Mouse (Mus musculus): ENCODE data around the gene Cyp27b1. TPM values are rescaled to one million over a fixed set of nuclear protein-coding genes. Genes with fewer than 3 reads are reported as not detected.

Gene Cyp27b1
- polyA plus RNA-seq, 1 experiment from 2014 or later = 0.08 TPM

GRCm38 (mm10) chr10:127018422-127018821 is 29.6 kb upstream of the Cyp27b1 start:
- H3K9me3 ChIP-seq (replicated peaks; ENCODE audit: control insufficient read depth, low read length) = no peaks in the 10 kb centered on the region
- H3K36me3 ChIP-seq (ENCODE audit: control insufficient read depth, insufficient read depth) = peaks cover 14% of the 10 kb centered on the region
- no peaks in the 10 kb centered on the region for H3K4me1 ChIP-seq (ENCODE audit: control insufficient read depth, insufficient read depth, low read length)
- no peak for ATAC-seq (replicated peaks; ENCODE audit: extremely low read depth, insufficient read depth, low FRiP score)
- 77% methylated on average over 16 of the region's 16 CpGs for WGBS
- no peaks in the 10 kb centered on the region for H3K27me3 ChIP-seq (ENCODE audit: control insufficient read depth, insufficient read depth, low read length)
- no peak overlapping the region for H3K9ac ChIP-seq (ENCODE audit: low read length)
- no peak overlapping the region for H3K4me3 ChIP-seq (ENCODE audit: low read length)
- H3K27ac ChIP-seq (ENCODE audit: low read length) = no peak overlapping the region
- no peak overlapping the region for H3K4me2 ChIP-seq (ENCODE audit: low read depth, low read length)

- ATAC-seq (replicated peaks; ENCODE audit: extremely low read depth, insufficient read depth, low FRiP score) = peak; percentile 86
Measured at GRCm38 (mm10) chr10:127030336-127031296, 17.4 kb upstream of the Cyp27b1 start, which contains the start of gene Tsfm. TSS of gene Tsfm (minus strand) at chr10:127030840.

DNA sequence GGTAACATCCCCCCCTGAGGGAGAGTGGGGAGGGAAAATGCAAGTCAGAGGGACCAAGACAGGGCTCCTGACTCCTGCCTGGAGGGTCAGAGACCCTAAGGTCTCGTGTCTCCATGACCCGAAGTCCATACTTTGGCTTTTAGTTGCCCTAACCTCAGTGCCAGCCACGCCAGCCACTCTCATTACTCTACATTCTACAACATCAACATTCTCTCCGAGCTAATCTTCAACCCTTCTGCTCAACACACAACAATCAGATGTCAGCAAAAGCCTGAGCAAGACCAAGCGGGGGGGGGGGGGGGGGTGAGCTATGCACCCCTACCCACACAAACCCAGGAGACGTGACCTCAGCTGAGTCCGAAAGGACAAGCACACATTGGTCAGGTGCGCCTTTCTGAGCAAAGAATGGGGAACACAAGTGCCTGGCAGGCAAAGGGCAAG is 14.7 kb upstream of the Cyp27b1 start:
- Histone ChIP-seq H3K4me3 (ENCODE audit: low read length) (no peak overlapping the region), H3K36me3 (ENCODE audit: control insufficient read depth, insufficient read depth) (peaks cover 7% of the 10 kb centered on the region; the same call in 1 of the 2 replicates), H3K4me1 (ENCODE audit: control insufficient read depth, insufficient read depth, low read length) (peaks cover 5% of the 10 kb centered on the region; the same call in 1 of the 2 replicates), H3K27me3 (ENCODE audit: control insufficient read depth, insufficient read depth, low read length) (no peaks in the 10 kb centered on the region), H3K9ac (ENCODE audit: low read length) (no peak overlapping the region), H3K27ac (ENCODE audit: low read length) (no peak overlapping the region), H3K4me2 (ENCODE audit: low read depth, low read length) (no peak overlapping the region), H3K9me3 (replicated peaks; ENCODE audit: control insufficient read depth, low read length) (no peaks in the 10 kb centered on the region)
- WGBS = 77% methylated on average over 8 of the region's 8 CpGs
- no peak for ATAC-seq (replicated peaks; ENCODE audit: extremely low read depth, insufficient read depth, low FRiP score)

More at GRCm38 (mm10) chr10:127030336-127031296, 17.4 kb upstream of the Cyp27b1 start, which contains the start of gene Tsfm:
- Histone ChIP-seq H3K36me3 (ENCODE audit: control insufficient read depth, insufficient read depth) (peaks cover 27% of the 10 kb centered on the region), H3K4me2 (ENCODE audit: low read depth, low read length) (peak within 1 kb of the TSS; percentile 89), H3K9ac (ENCODE audit: low read length) (peak within 1 kb of the TSS; percentile 98), H3K27me3 (ENCODE audit: control insufficient read depth, insufficient read depth, low read length) (no peaks in the 10 kb centered on the region), H3K9me3 (replicated peaks; ENCODE audit: control insufficient read depth, low read length) (no peaks in the 10 kb centered on the region), H3K4me1 (ENCODE audit: control insufficient read depth, insufficient read depth, low read length) (peaks cover 5% of the 10 kb centered on the region; the same call in 1 of the 2 replicates), H3K4me3 (ENCODE audit: low read length) (peak within 1 kb of the TSS; percentile 98), H3K27ac (ENCODE audit: low read length) (peak within 1 kb of the TSS; percentile 76)
- WGBS = 5% methylated on average over 53 of the region's 56 CpGs

GRCm38 (mm10) chr10:127036273-127036672 is 11.8 kb upstream of the Cyp27b1 start:
- no peaks in the 10 kb centered on the region for H3K27me3 ChIP-seq (ENCODE audit: control insufficient read depth, insufficient read depth, low read length)
- no peak overlapping the region for H3K4me2 ChIP-seq (ENCODE audit: low read depth, low read length)
- H3K36me3 ChIP-seq (ENCODE audit: control insufficient read depth, insufficient read depth) = no peaks in the 10 kb centered on the region
- 79% methylated on average over 12 of the region's 12 CpGs for WGBS
- no peaks in the 10 kb centered on the region for H3K9me3 ChIP-seq (replicated peaks; ENCODE audit: control insufficient read depth, low read length)
- no peak overlapping the region for H3K9ac ChIP-seq (ENCODE audit: low read length)
- no peak overlapping the region for H3K27ac ChIP-seq (ENCODE audit: low read length)
- H3K4me3 ChIP-seq (ENCODE audit: low read length) = no peak overlapping the region
- 0 out of 2 replicates have a peak, but pooled peaks cover 3% of the 10 kb centered on the region for H3K4me1 ChIP-seq (ENCODE audit: control insufficient read depth, insufficient read depth, low read length)
- no peak for ATAC-seq (replicated peaks; ENCODE audit: extremely low read depth, insufficient read depth, low FRiP score)

DNA sequence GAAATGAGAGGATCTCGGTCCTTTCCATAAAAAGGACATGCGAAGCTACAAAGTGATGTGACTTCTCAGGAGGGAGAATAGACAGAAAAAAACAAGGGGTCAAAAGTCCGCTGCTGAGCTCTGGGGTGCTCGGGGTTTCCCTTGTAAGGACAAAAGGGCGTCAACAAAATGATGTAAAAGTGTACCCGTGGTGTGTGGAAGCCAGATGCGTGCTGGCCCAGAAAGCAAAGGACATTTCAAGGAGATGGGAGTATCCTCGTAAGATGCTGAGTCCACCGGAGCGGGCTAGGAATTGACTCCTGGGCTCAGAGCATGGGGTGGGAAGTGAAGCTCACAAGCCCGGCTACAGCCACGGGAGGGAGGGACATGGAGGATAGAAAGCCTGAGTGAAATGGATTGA is 10.4 kb upstream of the Cyp27b1 start:
- H3K4me3 ChIP-seq (ENCODE audit: low read length) = no peak overlapping the region
- no peaks in the 10 kb centered on the region for H3K9me3 ChIP-seq (replicated peaks; ENCODE audit: control insufficient read depth, low read length)
- no peak overlapping the region for H3K27ac ChIP-seq (ENCODE audit: low read length)
- no peaks in the 10 kb centered on the region for H3K27me3 ChIP-seq (ENCODE audit: control insufficient read depth, insufficient read depth, low read length)
- H3K36me3 ChIP-seq (ENCODE audit: control insufficient read depth, insufficient read depth) = no peaks in the 10 kb centered on the region
- H3K4me2 ChIP-seq (ENCODE audit: low read depth, low read length) = no peak overlapping the region
- no peak for ATAC-seq (replicated peaks; ENCODE audit: extremely low read depth, insufficient read depth, low FRiP score)
- WGBS = 66% methylated on average over 12 of the region's 12 CpGs
- H3K9ac ChIP-seq (ENCODE audit: low read length) = no peak overlapping the region
- peaks cover 7% of the 10 kb centered on the region for H3K4me1 ChIP-seq (ENCODE audit: control insufficient read depth, insufficient read depth, low read length)

DNA sequence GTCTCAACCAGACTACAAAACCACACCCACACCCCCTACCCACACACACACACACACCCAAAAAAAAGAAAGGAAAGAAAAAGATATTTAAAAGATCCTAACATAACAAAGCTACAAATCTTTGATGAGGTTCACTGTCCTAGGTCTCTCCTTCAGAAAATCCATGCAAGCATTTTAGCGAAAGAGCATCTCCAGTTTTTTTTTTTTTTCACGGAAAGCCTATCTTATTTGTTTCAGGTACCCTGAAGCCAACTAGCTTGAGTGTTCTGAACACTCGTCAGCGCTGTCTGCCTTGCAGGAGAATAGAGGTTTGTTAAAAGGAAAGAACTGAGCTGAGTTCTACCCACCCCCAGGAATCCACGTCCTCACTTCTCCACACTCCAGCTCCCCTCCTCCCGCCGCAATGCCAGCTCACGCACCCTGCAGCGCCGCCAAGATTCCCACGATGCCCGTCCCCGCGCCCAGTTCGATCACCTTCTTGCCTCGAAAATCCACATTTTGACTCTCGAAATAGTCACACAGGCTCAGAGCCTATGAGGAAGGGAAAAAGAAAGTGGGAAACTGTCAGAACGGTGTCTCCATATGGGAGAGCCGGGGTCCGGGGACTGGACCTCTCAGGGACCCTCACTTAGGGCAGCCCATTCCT is 7.4 kb upstream of the Cyp27b1 start:
- Histone ChIP-seq H3K9me3 (replicated peaks; ENCODE audit: control insufficient read depth, low read length) (no peaks in the 10 kb centered on the region), H3K9ac (ENCODE audit: low read length) (peak overlapping the region; percentile 84), H3K4me3 (ENCODE audit: low read length) (peak overlapping the region; percentile 99), H3K27ac (ENCODE audit: low read length) (peak overlapping the region; percentile 14; the same call in 1 of the 2 replicates), H3K4me1 (ENCODE audit: control insufficient read depth, insufficient read depth, low read length) (peaks cover 10% of the 10 kb centered on the region), H3K27me3 (ENCODE audit: control insufficient read depth, insufficient read depth, low read length) (no peaks in the 10 kb centered on the region), H3K4me2 (ENCODE audit: low read depth, low read length) (peak overlapping the region; percentile 100), H3K36me3 (ENCODE audit: control insufficient read depth, insufficient read depth) (0 out of 2 replicates have a peak, but pooled peaks cover 2% of the 10 kb centered on the region)
- no peak for ATAC-seq (replicated peaks; ENCODE audit: extremely low read depth, insufficient read depth, low FRiP score)
- 2% methylated on average over 20 of the region's 20 CpGs for WGBS

- H3K9me3 ChIP-seq (replicated peaks; ENCODE audit: control insufficient read depth, low read length) = no peaks in the 10 kb centered on the region
- peak within 1 kb of the TSS; percentile 84 for H3K9ac ChIP-seq (ENCODE audit: low read length)
- peak; percentile 42 for ATAC-seq (replicated peaks; ENCODE audit: extremely low read depth, insufficient read depth, low FRiP score)
- H3K4me3 ChIP-seq (ENCODE audit: low read length) = peak within 1 kb of the TSS; percentile 99
- 0% methylated on average over 28 of the region's 28 CpGs for WGBS
- peak within 1 kb of the TSS; percentile 100 for H3K4me2 ChIP-seq (ENCODE audit: low read depth, low read length)
- no peaks in the 10 kb centered on the region for H3K27me3 ChIP-seq (ENCODE audit: control insufficient read depth, insufficient read depth, low read length)
- peak within 1 kb of the TSS; percentile 71 for H3K27ac ChIP-seq (ENCODE audit: low read length)
- peaks cover 10% of the 10 kb centered on the region for H3K4me1 ChIP-seq (ENCODE audit: control insufficient read depth, insufficient read depth, low read length)
- H3K36me3 ChIP-seq (ENCODE audit: control insufficient read depth, insufficient read depth) = 0 out of 2 replicates have a peak, but pooled peaks cover 2% of the 10 kb centered on the region
Measured at GRCm38 (mm10) chr10:127041274-127041766, 6.7 kb upstream of the Cyp27b1 start, which contains the start of the genes Mettl1 and Eef1akmt3. TSS of gene Mettl1 (plus strand) at chr10:127041414. TSS of gene Eef1akmt3 (minus strand) at chr10:127041513.

GRCm38 (mm10) chr10:127041774-127042338 is 6.2 kb upstream of the Cyp27b1 start:
- Histone ChIP-seq H3K9me3 (replicated peaks; ENCODE audit: control insufficient read depth, low read length) (no peaks in the 10 kb centered on the region), H3K9ac (ENCODE audit: low read length) (peak overlapping the region; percentile 84), H3K27ac (ENCODE audit: low read length) (peak overlapping the region; percentile 71), H3K4me2 (ENCODE audit: low read depth, low read length) (peak overlapping the region; percentile 100), H3K4me3 (ENCODE audit: low read length) (peak overlapping the region; percentile 99), H3K27me3 (ENCODE audit: control insufficient read depth, insufficient read depth, low read length) (no peaks in the 10 kb centered on the region), H3K36me3 (ENCODE audit: control insufficient read depth, insufficient read depth) (0 out of 2 replicates have a peak, but pooled peaks cover 2% of the 10 kb centered on the region), H3K4me1 (ENCODE audit: control insufficient read depth, insufficient read depth, low read length) (peaks cover 10% of the 10 kb centered on the region)
- ATAC-seq (replicated peaks; ENCODE audit: extremely low read depth, insufficient read depth, low FRiP score) = peak; percentile 83
- under 1% methylated on average over 44 of the region's 44 CpGs for WGBS
